23 mouse cellular contexts compared by ENCODE assay signal in the genomic region with DNA sequence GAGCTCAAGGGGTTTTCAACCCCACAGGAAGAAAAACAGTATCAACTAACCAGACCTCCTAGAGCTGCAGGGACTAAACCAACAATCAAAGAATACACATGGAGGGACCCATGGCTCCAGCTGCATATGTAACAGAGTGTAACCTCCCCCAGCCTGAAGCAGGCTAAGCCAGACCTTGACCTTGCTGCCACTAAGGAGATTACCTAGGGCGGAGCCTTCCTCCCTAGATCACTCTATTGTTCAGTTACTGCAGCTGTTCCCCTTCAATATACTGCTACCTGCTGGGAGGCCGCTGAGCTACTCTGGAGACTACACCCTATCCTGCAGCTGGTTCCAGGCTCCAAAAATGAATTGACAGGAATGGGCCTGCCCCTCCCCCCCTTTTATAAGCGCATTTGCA. TPM values are rescaled to one million over a fixed set of nuclear protein-coding genes. Genes with fewer than 3 reads are reported as not detected.
A peak's percentile ranks its signal among the peaks of the same experiment; 100 is the strongest.
DNase-seq lines count a peak whose midpoint lies in the region; ATAC-seq lines count a peak whose summit lies in the region.
"Had no signal": no experiment of that assay in that cellular context is flagged by ENCODE, and none has a peak within 500 bp of the region (broad histone marks: within the 10 kb centered on the region; RNA-seq: fewer than 3 reads in every experiment).

No protein-coding gene starts in this region.

- peak; percentile 85 for DNase-seq in heart, adult 11 months
- no peak for DNase-seq in heart, postnatal 4 days
- no peak for DNase-seq in midbrain, embryonic 11.5 days (ENCODE audit: low spot score, missing footprints)
- peak; percentile 63 for DNase-seq in ZHBTc4 (ENCODE audit: low read depth, low spot score)
- no peak for DNase-seq in urinary bladder, postnatal 4 days (ENCODE audit: low spot score in 2 of 2)
- DNase-seq: adrenal gland, adult 8-10 months; adrenal gland, postnatal 25 days; cerebellum, adult 11-12 months; cerebellum, adult 8-10 months; cerebellum, postnatal 14 days; gastrocnemius, postnatal 10 days; gastrocnemius, postnatal 36 days; heart, postnatal 10 days; heart, postnatal 36 days; kidney, adult 18-20 months had no signal

- no peak overlapping the region for H3K4me3 ChIP-seq in midbrain, embryonic 11.5 days (ENCODE audit: low read depth, low read length)
- no peak overlapping the region for H3K4me3 ChIP-seq in midbrain, embryonic 13.5 days (replicated peaks)
- H3K4me3 ChIP-seq: forebrain, embryonic 10.5 days; forebrain, embryonic 13.5 days; heart, embryonic 12.5 days; heart, embryonic 15.5 days had no signal

- H3K9me3 ChIP-seq in midbrain, embryonic 11.5 days (ENCODE audit: control insufficient read depth, low read length) = no peaks in the 10 kb centered on the region; the same call in 1 of the 2 replicates
- H3K9me3 ChIP-seq in midbrain, embryonic 13.5 days = 0 out of 2 replicates have a peak, but pooled peaks cover 5% of the 10 kb centered on the region
- H3K9me3 ChIP-seq: forebrain, embryonic 13.5 days; heart, embryonic 12.5 days; heart, embryonic 15.5 days had no signal

- H3K36me3 ChIP-seq in midbrain, embryonic 11.5 days (ENCODE audit: control insufficient read depth, insufficient read depth, low read length) = no peaks in the 10 kb centered on the region
- H3K36me3 ChIP-seq in midbrain, embryonic 13.5 days = no peaks in the 10 kb centered on the region
- H3K36me3 ChIP-seq: forebrain, embryonic 10.5 days; heart, embryonic 12.5 days; heart, embryonic 15.5 days had no signal

- no peaks in the 10 kb centered on the region for H3K4me1 ChIP-seq in midbrain, embryonic 11.5 days (ENCODE audit: control insufficient read depth, insufficient read depth, low read length)
- no peaks in the 10 kb centered on the region for H3K4me1 ChIP-seq in midbrain, embryonic 13.5 days (replicated peaks)
- H3K4me1 ChIP-seq: forebrain, embryonic 13.5 days; heart, embryonic 12.5 days; heart, embryonic 15.5 days had no signal

- no peak overlapping the region for H3K4me2 ChIP-seq in midbrain, embryonic 11.5 days
- no peak overlapping the region for H3K4me2 ChIP-seq in midbrain, embryonic 13.5 days (replicated peaks)
- H3K4me2 ChIP-seq: forebrain, embryonic 13.5 days; heart, embryonic 12.5 days; heart, embryonic 15.5 days; hindbrain, embryonic 14.5 days had no signal

- WGBS in midbrain, embryonic 11.5 days = 61% methylated on average over 3 of the region's 3 CpGs
- WGBS in midbrain, embryonic 13.5 days = 42% methylated on average over 3 of the region's 3 CpGs

- no peak overlapping the region for H3K9ac ChIP-seq in midbrain, embryonic 11.5 days (ENCODE audit: low read length)
- no peak overlapping the region for H3K9ac ChIP-seq in midbrain, embryonic 13.5 days (replicated peaks)
- H3K9ac ChIP-seq: forebrain, embryonic 13.5 days; heart, embryonic 12.5 days; heart, embryonic 15.5 days; hindbrain, embryonic 14.5 days had no signal

- no peaks in the 10 kb centered on the region for H3K27me3 ChIP-seq in midbrain, embryonic 11.5 days (ENCODE audit: control insufficient read depth, insufficient read depth, low read length)
- no peaks in the 10 kb centered on the region for H3K27me3 ChIP-seq in midbrain, embryonic 13.5 days
- H3K27me3 ChIP-seq: forebrain, embryonic 13.5 days; heart, embryonic 12.5 days; heart, embryonic 15.5 days had no signal

- no peak overlapping the region for H3K27ac ChIP-seq in midbrain, embryonic 11.5 days (ENCODE audit: low read depth, low read length)
- H3K27ac ChIP-seq in midbrain, embryonic 13.5 days = no peak overlapping the region
- H3K27ac ChIP-seq: forebrain, embryonic 10.5 days; forebrain, embryonic 13.5 days; heart, embryonic 15.5 days; hindbrain, embryonic 14.5 days; hindbrain, postnatal 0 days had no signal

- peak; percentile 70 for ATAC-seq in midbrain, embryonic 11.5 days (ENCODE audit: low FRiP score)
- no peak for ATAC-seq in midbrain, embryonic 13.5 days
- ATAC-seq: forebrain, embryonic 13.5 days; forebrain, embryonic 16.5 days; hindbrain, postnatal 0 days had no signal

RNA-seq across cellular contexts. Expression of gene Hpgd, which starts 51.1 kb away (rescaled TPM):
- total RNA-seq in heart, postnatal 4 days (2021) = 1 to 10 TPM; 3.8 to 4.3 TPM
- 12.7 and 13.9 TPM in 2 replicates for polyA plus RNA-seq in midbrain, embryonic 11.5 days (2014; fragmentation: Nextera tagmentation; extraction: Ambion mirVana)
- polyA plus RNA-seq in midbrain, embryonic 13.5 days (2015; fragmentation: Nextera tagmentation; extraction: Ambion mirVana) = 5.2 and 6.6 TPM in 2 replicates

Comparison
In these comparisons a context has a peak if more than half of its experiments do, and no peak if none do; other contexts are left out.
1. DNase-seq: peak in heart, adult 11 months (single experiment) and ZHBTc4 (single experiment); none in heart, postnatal 4 days (single experiment), midbrain, embryonic 11.5 days (single experiment) and urinary bladder, postnatal 4 days (0 of 2).